Mouse (Mus musculus): ENCODE data around the gene Tmem59l. TPM values are rescaled to one million over a fixed set of nuclear protein-coding genes. Genes with fewer than 3 reads are reported as not detected.
A peak's percentile ranks its signal among the peaks of the same experiment; 100 is the strongest.

Gene Tmem59l
- polyA plus RNA-seq, 1 experiment: not detected

DNA sequence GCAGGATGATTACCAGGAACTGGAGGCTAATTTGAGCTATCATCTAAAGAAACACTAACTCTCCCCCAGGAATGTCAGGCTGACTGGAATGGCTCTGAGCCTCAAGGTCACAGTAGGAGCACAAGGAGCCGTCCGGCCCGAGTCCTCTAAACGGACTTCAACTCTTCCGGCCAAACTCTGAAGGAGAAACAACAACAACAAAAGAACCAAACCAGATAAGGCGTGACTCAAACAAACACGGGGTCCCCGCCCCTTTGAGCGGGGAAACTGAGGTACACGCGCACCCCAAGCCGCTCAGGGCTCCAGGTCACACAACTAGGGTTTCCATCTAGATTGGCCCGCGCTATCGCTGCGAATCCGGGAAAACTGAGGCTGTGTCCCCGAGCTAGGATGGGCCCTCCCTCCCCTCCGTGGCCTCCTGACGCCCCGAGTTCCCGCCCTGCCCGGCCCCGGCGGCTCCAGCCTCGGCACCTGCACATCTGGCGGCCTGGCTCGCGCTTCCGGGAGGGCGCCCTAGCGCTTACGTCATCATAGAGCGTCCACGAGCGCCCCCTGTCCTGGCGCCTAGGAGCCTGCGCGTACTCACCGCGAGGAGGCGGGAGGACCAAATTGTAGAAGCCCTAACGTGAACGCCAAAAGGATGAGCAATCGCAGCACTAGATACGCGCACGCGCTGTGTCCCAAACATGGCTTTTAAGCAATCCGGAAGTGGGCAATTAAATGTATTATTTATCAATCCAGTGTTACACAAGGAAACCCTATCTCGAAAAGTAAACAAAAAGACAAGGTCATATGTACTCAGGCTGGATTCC lies 35.6 kb upstream of the Tmem59l start:
- TF ChIP-seq POLR2A (IDR thresholded peaks at IDR 0.05; ENCODE audit: borderline replicate concordance, low read depth, low read length): 0 out of 2 replicates have a peak, but pooled peaks have one; percentile 2
- no peak for TF ChIP-seq CTCF (IDR thresholded peaks at IDR 0.05; ENCODE audit: low read depth, low read length)
- H3K4me3 ChIP-seq (ENCODE audit: insufficient read depth, low read length): peak overlapping the region; percentile 86
- peak overlapping the region; percentile 83 for H3K27ac ChIP-seq (ENCODE audit: insufficient read depth, low read depth, low read length)
- H3K4me1 ChIP-seq (ENCODE audit: control insufficient read depth, insufficient read depth, low read length): peaks cover 20% of the 10 kb centered on the region

DNA sequence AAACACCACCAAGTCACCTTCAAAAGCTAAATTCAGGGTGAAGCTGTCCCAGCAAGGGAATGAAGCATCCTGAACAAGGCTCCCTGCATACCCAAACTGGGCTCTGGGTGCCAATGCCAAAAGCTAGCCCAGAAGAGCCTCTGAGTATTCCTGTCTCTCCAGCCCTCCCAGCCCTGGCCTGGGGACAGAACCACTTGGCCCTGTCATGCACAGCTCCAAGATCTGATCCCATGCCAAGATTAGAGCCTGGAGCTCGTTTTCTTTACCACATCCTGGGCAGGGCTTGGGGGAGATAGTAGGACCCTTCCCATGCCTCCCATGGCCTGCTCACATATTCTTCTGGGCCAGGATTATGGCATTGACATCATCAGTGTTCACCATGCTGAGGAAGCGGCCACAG lies 32.4 kb upstream of the Tmem59l start:
- TF ChIP-seq CTCF (IDR thresholded peaks at IDR 0.05; ENCODE audit: low read depth, low read length) (no peak), POLR2A (IDR thresholded peaks at IDR 0.05; ENCODE audit: borderline replicate concordance, low read depth, low read length) (no peak)

DNA sequence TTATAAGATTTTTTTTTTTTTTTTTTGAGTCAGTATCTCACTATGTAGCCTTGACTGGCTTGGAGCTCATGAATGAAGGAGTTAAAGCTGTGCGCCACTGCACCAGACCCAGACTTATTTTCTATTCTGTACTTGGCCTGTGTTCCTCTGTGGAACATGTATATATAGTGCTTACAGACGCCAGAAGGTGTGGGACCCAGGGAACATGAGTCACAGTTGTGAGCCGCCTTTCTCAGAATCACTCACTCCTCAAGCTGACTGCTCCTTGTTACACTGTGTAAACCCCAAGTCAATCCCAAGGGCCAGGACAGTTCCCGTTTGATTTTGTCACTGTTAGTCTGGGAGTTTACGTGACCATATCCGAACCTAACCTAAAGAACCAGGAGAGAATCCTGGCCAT lies 31.9 kb upstream of the Tmem59l start:
- no peak overlapping the region for H3K27ac ChIP-seq (ENCODE audit: insufficient read depth, low read depth, low read length)
- H3K4me1 ChIP-seq (ENCODE audit: control insufficient read depth, insufficient read depth, low read length): peaks cover 15% of the 10 kb centered on the region
- no peak overlapping the region for H3K4me3 ChIP-seq (ENCODE audit: insufficient read depth, low read length)
- no peak for TF ChIP-seq POLR2A (IDR thresholded peaks at IDR 0.05; ENCODE audit: borderline replicate concordance, low read depth, low read length)
- no peak for TF ChIP-seq CTCF (IDR thresholded peaks at IDR 0.05; ENCODE audit: low read depth, low read length)

More for the DNA sequence above, 32.4 kb upstream of the Tmem59l start:
- H3K27ac ChIP-seq (ENCODE audit: insufficient read depth, low read depth, low read length): no peak overlapping the region
- H3K4me1 ChIP-seq (ENCODE audit: control insufficient read depth, insufficient read depth, low read length): peaks cover 15% of the 10 kb centered on the region
- no peak overlapping the region for H3K4me3 ChIP-seq (ENCODE audit: insufficient read depth, low read length)

DNA sequence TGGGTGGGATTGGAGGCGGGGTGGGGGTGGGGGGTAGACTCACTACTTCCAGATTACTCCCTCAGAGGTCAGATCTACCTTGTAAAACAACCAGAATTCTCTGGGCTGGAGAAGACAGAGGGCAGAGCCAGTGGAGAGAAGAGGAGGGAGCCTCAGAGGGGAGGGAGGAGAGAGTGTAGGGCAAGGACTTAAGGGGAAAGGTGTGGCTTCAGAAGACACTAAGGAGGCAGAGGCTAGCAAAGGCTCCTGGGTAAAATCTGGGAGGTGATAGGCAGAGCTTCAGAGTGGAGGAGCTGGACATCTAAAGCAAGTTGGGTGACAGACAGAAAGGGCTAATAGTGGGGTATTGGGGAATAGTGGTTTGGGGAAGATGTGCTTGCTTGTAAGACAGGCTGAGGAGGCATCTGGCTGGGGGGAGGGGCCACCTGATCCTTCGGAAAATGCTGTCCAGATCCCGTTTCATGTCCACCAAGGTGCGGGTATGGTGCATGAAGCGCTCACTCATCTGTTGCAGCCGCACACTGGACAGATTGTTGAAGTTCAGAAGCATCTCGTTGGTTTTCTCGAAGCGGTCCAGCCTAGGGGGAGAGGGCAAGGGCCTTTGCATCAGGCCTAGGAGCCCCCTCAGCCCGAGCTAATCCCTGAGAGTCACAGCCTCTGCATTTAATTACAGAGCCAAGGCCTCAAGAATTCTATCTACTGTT lies 30.9 kb upstream of the Tmem59l start:
- peaks cover 16% of the 10 kb centered on the region for H3K4me1 ChIP-seq (ENCODE audit: control insufficient read depth, insufficient read depth, low read length)
- no peak overlapping the region for H3K4me3 ChIP-seq (ENCODE audit: insufficient read depth, low read length)
- no peak overlapping the region for H3K27ac ChIP-seq (ENCODE audit: insufficient read depth, low read depth, low read length)
- TF ChIP-seq POLR2A (IDR thresholded peaks at IDR 0.05; ENCODE audit: borderline replicate concordance, low read depth, low read length) (no peak), CTCF (IDR thresholded peaks at IDR 0.05; ENCODE audit: low read depth, low read length) (no peak)

DNA sequence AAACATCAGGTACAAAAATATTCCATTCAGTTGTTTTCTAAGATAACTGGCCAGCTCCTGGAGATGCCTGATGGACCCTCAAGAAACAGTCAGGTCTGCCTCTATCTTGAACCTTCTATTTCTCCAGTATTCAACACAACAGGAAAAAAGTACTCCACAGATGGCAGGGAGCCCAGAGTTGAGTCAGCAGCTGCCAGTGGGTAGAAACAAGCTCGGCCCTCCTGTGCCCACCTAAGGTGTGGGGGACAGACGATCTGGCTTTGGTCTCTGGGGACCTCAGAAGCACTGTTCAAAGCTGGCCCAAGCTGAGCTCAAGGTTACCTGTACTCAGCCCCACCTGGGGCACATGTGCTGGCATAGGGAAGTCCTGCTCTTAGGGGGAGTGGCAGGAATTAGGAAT lies 26.3 kb upstream of the Tmem59l start:
- Histone ChIP-seq H3K4me1 (ENCODE audit: control insufficient read depth, insufficient read depth, low read length) (peaks cover 23% of the 10 kb centered on the region), H3K4me3 (ENCODE audit: insufficient read depth, low read length) (no peak overlapping the region), H3K27ac (ENCODE audit: insufficient read depth, low read depth, low read length) (no peak overlapping the region)
- TF ChIP-seq CTCF (IDR thresholded peaks at IDR 0.05; ENCODE audit: low read depth, low read length) (no peak), POLR2A (IDR thresholded peaks at IDR 0.05; ENCODE audit: borderline replicate concordance, low read depth, low read length) (no peak)

DNA sequence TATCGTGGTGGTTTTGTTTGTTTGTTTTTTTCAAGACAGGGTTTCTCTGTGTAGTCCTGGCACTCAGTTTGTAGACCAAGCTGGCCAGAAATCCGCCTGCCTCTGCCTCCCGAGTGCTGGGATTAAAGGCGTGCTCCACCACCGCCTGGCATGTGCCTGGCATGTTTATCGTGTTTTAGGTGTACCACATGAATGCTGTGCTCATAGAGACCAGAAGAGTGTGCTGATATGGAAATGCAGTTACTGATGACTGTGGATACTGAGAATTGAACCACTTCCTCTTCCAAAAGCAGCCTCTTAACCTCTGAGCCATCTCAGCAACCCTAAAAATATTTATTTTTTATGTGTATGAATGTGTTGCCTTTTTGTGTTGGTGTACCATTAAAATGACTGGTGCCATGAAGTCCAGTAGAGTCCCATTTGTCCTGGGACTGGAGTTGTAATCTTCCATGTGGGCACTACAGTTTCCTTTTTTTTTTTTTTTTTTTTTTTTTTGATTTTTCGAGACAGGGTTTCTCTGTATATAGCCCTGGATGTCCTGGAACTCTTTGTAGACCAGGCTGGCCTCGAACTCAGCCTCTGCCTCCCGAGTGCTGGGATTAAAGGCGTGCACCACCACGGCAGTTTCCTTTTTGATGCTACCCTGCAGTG lies 25.2 kb upstream of the Tmem59l start:
- peak overlapping the region; percentile 97; the same call in 1 of the 2 replicates for H3K4me3 ChIP-seq (ENCODE audit: insufficient read depth, low read length)
- peaks cover 23% of the 10 kb centered on the region for H3K4me1 ChIP-seq (ENCODE audit: control insufficient read depth, insufficient read depth, low read length)
- peak overlapping the region; percentile 94 for H3K27ac ChIP-seq (ENCODE audit: insufficient read depth, low read depth, low read length)
- TF ChIP-seq CTCF (IDR thresholded peaks at IDR 0.05; ENCODE audit: low read depth, low read length) (no peak), POLR2A (IDR thresholded peaks at IDR 0.05; ENCODE audit: borderline replicate concordance, low read depth, low read length) (no peak)

DNA sequence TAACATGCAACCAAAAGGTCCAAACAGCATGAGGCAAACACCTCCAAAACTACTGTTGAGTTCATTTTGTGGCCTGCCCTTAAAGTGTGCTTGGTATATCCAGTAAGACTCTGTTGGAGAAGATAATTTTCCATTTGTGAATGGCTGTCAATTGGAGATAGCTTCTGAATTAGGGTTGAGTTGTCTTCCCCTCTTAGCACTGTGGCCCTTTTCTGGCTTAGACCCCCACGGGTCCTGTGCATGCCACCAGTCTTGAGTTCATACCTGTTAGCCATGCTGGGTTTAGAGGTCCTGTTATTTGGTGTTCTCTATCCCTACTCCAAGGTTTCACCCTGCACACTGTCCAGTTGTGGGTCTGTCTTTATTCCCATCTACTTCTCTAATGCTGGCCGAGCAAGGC lies 24.6 kb upstream of the Tmem59l start:
- peaks cover 23% of the 10 kb centered on the region for H3K4me1 ChIP-seq (ENCODE audit: control insufficient read depth, insufficient read depth, low read length)
- H3K27ac ChIP-seq (ENCODE audit: insufficient read depth, low read depth, low read length): peak overlapping the region; percentile 94
- TF ChIP-seq POLR2A (IDR thresholded peaks at IDR 0.05; ENCODE audit: borderline replicate concordance, low read depth, low read length) (no peak), CTCF (IDR thresholded peaks at IDR 0.05; ENCODE audit: low read depth, low read length) (no peak)
- peak overlapping the region; percentile 97 for H3K4me3 ChIP-seq (ENCODE audit: insufficient read depth, low read length)

DNA sequence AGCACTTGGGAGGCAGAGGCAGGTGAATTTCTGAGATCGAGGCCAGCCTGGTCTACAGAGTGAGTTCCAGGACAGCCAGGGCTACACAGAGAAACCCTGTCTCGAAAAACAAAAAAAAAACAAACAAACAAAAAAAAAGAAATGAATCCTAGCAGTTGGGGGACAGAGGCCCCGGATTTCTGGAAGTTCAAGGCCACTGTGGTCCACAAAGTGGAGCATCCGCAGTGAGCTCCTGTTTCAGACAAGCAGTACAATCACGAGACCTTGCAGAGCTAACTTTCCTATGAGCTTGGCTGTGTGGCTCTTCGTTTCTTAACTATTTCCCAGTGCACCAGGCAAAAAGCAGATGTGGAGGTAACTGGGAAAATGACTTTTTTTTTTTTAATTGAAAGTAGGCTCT lies 24.0 kb upstream of the Tmem59l start:
- H3K4me3 ChIP-seq (ENCODE audit: insufficient read depth, low read length): peak overlapping the region; percentile 97
- peak overlapping the region; percentile 94 for H3K27ac ChIP-seq (ENCODE audit: insufficient read depth, low read depth, low read length)
- H3K4me1 ChIP-seq (ENCODE audit: control insufficient read depth, insufficient read depth, low read length): peaks cover 23% of the 10 kb centered on the region

DNA sequence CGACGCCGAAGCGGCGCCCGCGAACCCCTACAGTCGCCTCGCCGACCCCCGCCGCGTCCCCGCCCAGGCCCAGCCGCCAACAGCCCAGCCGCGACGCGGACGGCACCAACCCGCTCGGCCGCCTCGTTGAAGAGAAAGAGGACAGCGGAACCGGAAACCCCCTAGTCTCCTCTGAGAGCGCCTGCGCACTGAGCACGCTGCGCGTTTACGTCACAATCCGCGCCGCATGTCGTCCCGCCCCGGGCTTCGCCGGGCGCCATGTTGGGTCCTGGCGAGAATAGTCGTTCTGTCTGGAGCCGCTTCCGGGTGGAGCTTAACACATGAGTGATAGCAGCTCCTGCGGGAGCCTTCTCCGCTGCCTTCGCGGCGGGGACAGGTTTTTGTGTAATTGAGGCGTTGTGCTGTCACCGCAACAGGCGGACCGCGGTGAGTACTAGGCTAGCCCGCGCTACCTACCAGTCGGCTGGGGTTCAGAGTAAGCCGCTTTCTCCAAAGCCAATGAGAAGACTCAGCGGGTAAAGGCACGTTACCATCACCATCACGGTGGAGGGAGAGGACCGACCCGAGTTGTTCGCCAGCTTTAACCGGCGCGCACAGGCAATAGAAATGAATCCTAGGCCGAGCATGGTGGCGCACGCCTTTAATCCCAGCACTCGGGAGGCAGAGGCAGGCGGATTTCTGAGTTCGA lies 23.2 kb upstream of the Tmem59l start, which contains the start of gene Uba52:
Gene Uba52, minus strand, starts transcription at position 574 of the 688 bp plus-strand sequence.
- TF ChIP-seq CTCF (IDR thresholded peaks at IDR 0.05; ENCODE audit: low read depth, low read length) (no peak), POLR2A (IDR thresholded peaks at IDR 0.05; ENCODE audit: borderline replicate concordance, low read depth, low read length) (peak; percentile 23; the same call in 1 of the 2 replicates)
- Histone ChIP-seq H3K4me1 (ENCODE audit: control insufficient read depth, insufficient read depth, low read length) (peaks cover 23% of the 10 kb centered on the region), H3K27ac (ENCODE audit: insufficient read depth, low read depth, low read length) (peak within 1 kb of the TSS; percentile 94), H3K4me3 (ENCODE audit: insufficient read depth, low read length) (peak within 1 kb of the TSS; percentile 97)

Measured in bone marrow macrophage, adult 2 months (primary cell).